Mouse (Mus musculus) gastrocnemius, adult 8-10 months (tissue): ENCODE data around the gene Postn. TPM values are rescaled to one million over a fixed set of nuclear protein-coding genes. Genes with fewer than 3 reads are reported as not detected.

Experiments used
- DNase-seq, 2 experiments: peaks; one replicate each; pipeline ENCODE4 v3.0.0; 2022; ENCODE audit warnings: low spot score in 2 of 2
- total RNA-seq, 4 experiments: library from RNA; stranded (reverse); gene quantifications; 2 replicates each; pipeline ENCODE4 v1.2.4; 2022

Gene Postn
- total RNA-seq, 4 experiments from 2014 or later = 1.3 to 3.8 (median 2.6) TPM

- no peak for DNase-seq
Observed at GRCm38 (mm10) chr3:54417833-54418386, 57.0 kb downstream of the Postn start.

GRCm38 (mm10) chr3:54420189-54420928 lies 59.5 kb downstream of the Postn start:
- no peak for DNase-seq

GRCm38 (mm10) chr3:54420983-54421382 lies 60.1 kb downstream of the Postn start:
- no peak for DNase-seq

- no peak for DNase-seq
Observed at GRCm38 (mm10) chr3:54421666-54422065, 60.8 kb downstream of the Postn start.

- DNase-seq = no peak
Observed at GRCm38 (mm10) chr3:54424146-54424545, 63.2 kb downstream of the Postn start.

- DNase-seq = no peak
Observed at GRCm38 (mm10) chr3:54431663-54432062, 70.8 kb downstream of the Postn start.

- DNase-seq = no peak
Observed at GRCm38 (mm10) chr3:54432167-54432566, 71.3 kb downstream of the Postn start.

GRCm38 (mm10) chr3:54432605-54433004 lies 71.7 kb downstream of the Postn start:
- no peak for DNase-seq

- no peak for DNase-seq
Observed at GRCm38 (mm10) chr3:54434571-54434970, 73.7 kb downstream of the Postn start.

GRCm38 (mm10) chr3:54436373-54436964 lies 75.6 kb downstream of the Postn start:
- DNase-seq = no peak

Other genes starting within 250 kb of the Postn start
- gene Trpc4, start 205.1 kb upstream of the Postn start, total RNA-seq = under 1 TPM in 3 of 4 experiments, not detected in 1; 0.10 to 0.18 (median 0.16) TPM